Mouse (Mus musculus): ENCODE measurements around the gene Cd7.
"Not testable (repeated sequence)": the region's sequence is repeated elsewhere in the genome, so short reads cannot be mapped to it uniquely, and the experiment has no call there.

DNA sequence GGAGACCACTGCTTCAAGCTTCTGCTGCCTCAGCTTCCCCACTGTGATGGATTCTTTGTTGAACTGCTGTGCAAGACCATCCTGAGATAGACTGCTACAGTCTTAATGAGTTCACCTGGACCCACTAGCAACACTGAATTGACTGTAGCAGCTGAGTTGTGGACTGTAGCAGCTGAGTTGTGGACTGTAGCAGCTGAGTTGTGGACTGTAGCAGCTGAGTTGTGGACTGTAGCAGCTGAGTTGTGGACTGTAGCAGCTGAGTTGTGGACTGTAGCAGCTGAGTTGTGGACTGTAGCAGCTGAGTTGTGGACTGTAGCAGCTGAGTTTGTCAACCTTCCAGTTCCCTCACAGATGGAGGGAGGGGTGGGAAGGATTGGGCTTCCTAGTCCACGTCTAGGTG lies 3.8 kb upstream of the Cd7 start:
- TF ChIP-seq HCFC1 (IDR thresholded peaks at IDR 0.05; ENCODE audit: borderline replicate concordance, insufficient read depth, low read length); ZC3H11A (IDR thresholded peaks at IDR 0.05; ENCODE audit: borderline replicate concordance, low read depth, low read length); CHD2 (IDR thresholded peaks at IDR 0.05; ENCODE audit: low read depth, low read length); MAFK (IDR thresholded peaks at IDR 0.05; ENCODE audit: insufficient read depth, low read depth, low read length); ZNF384 (IDR thresholded peaks at IDR 0.05; ENCODE audit: low read depth, low read length): not testable (repeated sequence)

Data from ES-E14 (cell line).